Mouse (Mus musculus) activated CD4-positive, CD25-positive, alpha-beta regulatory T cell, adult 4 months (primary cell): ENCODE measurements around the gene Serpinb9f. TPM values are rescaled to one million over a fixed set of nuclear protein-coding genes. Genes with fewer than 3 reads are reported as not detected.
"Not testable (repeated sequence)": the region's sequence is repeated elsewhere in the genome, so short reads cannot be mapped to it uniquely, and the experiment has no call there.

Experiments used
- ATAC-seq: one replicate; pipeline ENCODE4 v1.8.0; 2017
- polyA plus RNA-seq, 2 experiments: library from polyadenylated mRNA; unstranded; fragments of 100-300 nt; shearing (Covaris generic); gene quantifications; one replicate each; pipeline ENCODE4 v1.2.1; 2017

Gene Serpinb9f
- under 1 TPM; 0.33 to 0.34 TPM for polyA plus RNA-seq

DNA sequence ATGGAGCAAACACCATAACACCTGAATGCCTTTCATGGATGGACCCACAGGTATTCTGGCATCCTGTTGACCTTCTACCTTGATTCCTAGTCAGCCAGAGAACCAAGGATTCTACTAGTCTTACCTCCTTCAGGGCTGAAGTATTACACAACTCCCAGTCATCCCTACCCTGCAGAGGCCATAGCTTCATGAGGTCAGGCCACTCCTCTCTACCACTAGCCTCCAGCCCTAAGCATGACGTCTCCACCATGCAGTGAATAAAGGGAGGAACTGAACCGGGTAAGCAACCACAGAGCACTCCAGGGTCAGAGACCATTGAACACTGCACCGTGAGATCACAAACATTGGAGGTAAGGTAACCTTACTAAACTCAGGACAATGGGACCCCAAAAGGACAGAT lies at the start of gene Serpinb9f:
Gene Serpinb9f, plus strand, starts transcription at position 301 of the 400 bp plus-strand sequence.
- not testable (repeated sequence) for ATAC-seq

DNA sequence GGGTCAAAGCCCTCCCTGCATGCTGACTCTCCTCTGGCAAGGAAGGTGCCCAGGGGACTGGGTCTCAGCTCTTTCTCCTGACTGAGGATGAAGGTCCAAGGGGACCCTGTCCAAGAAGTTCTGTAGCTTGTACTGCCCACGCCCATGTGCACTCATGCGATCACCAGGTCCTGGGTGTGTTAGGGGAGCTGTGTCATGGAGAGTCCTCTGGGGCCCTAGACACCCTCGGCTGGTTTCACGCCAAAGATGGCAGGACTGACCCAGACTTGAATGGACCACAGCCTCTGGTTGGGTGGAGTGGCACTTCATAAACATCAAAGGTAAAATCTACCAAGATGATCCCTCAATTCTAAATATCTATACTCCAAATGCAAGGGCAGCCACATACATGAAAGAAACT lies 15.2 kb upstream of the Serpinb9f start:
- ATAC-seq: not testable (repeated sequence)

DNA sequence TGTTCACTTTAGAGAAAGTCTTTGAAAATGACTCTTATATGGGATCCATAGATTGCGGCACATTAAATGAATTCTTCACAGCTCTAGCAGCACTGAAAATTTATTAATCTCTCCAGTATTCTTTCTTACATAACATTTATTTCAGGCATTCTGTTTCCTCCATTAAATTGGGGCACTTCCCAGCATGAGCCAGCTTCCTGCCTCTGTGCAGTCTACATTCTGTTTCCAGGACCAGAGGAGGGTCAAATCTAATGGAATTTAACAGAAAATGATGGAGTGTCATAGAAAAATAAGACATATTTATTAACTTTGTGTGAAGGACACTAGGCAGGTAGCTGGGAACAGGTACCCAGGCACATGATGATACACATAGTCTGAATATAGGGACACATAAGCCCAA lies 32.8 kb downstream of the Serpinb9f start:
- not testable (repeated sequence) for ATAC-seq

Other genes starting within 250 kb of the Serpinb9f start
- not detected for gene Serpinb1b, start 245.5 kb upstream of the Serpinb9f start, polyA plus RNA-seq
- gene Serpinb9c, start 164.3 kb upstream of the Serpinb9f start, polyA plus RNA-seq: not detected
- not detected for gene Serpinb9d, start 131.1 kb upstream of the Serpinb9f start, polyA plus RNA-seq
- gene Serpinb9e, start 74.5 kb upstream of the Serpinb9f start, polyA plus RNA-seq: not detected
- gene Gm11397, start 71.7 kb downstream of the Serpinb9f start, polyA plus RNA-seq: not detected
- not detected for gene Serpinb9g, start 160.7 kb downstream of the Serpinb9f start, polyA plus RNA-seq